Mouse (Mus musculus): ENCODE data around the gene Bad.
"Not testable (repeated sequence)": the region's sequence is repeated elsewhere in the genome, so short reads cannot be mapped to it uniquely, and the experiment has no call there.

GRCm38 (mm10) chr19:6991166-6991565, 49.5 kb downstream of the Bad start:
- TF ChIP-seq CTCF, POLR2A (IDR thresholded peaks at IDR 0.05; ENCODE audit: insufficient read depth, low read depth, low read length): not testable (repeated sequence)
